Mouse (Mus musculus): ENCODE results near the gene Vps54.

- TF ChIP-seq CTCF (IDR thresholded peaks at IDR 0.05; ENCODE audit: low read depth) (no peak), EP300 (IDR thresholded peaks at IDR 0.05; ENCODE audit: low read depth) (no peak)
These were observed 109.8 kb downstream of the Vps54 start for GRCm38 (mm10) chr11:21348890-21349289.

Measured in heart, postnatal 0 days (tissue).